Mouse (Mus musculus): ENCODE results near the gene Iffo2. TPM values are rescaled to one million over a fixed set of nuclear protein-coding genes. Genes with fewer than 3 reads are reported as not detected.

Gene Iffo2
- polyA plus RNA-seq, 1 experiment: 2.6 TPM

DNA sequence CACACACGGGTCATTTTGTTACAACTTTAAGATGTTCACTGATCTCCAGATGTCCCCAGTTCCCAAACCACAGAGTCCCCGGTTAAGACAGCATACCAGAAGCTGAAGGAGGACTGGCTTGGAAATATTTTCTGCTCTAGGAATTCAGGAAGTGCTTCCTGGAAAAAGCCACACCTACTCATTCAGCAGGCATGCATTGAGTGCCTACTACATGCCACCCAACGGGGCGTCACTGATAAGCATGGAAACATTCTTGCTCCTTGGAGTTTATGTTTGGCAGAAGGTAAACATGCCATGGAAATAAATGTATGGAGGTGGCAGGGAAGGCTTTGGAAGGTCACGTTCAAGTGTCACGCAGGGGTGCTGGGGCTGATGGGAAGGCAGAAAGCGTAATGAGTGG lies 19.1 kb downstream of the Iffo2 start:
- no peak overlapping the region for H3K27ac ChIP-seq (ENCODE audit: insufficient read depth, low read depth, low read length)
- no peaks in the 10 kb centered on the region for H3K4me1 ChIP-seq (ENCODE audit: control insufficient read depth, insufficient read depth, insufficient read length, low read length)
- 56% methylated on average over 7 of the region's 7 CpGs for WGBS
- no peaks in the 10 kb centered on the region for H3K36me3 ChIP-seq (ENCODE audit: control insufficient read depth, insufficient read depth, low read length)
- no peak overlapping the region for H3K4me3 ChIP-seq (ENCODE audit: low read depth, low read length)
- TF ChIP-seq CTCF (IDR thresholded peaks at IDR 0.05; ENCODE audit: extremely low read depth, insufficient read length, insufficient replicate concordance, low read depth, low read length) (no peak), POLR2A (IDR thresholded peaks at IDR 0.05; ENCODE audit: low read depth, low read length) (no peak)
- no peaks in the 10 kb centered on the region for H3K27me3 ChIP-seq (ENCODE audit: control insufficient read depth, insufficient read depth, low read length)

DNA sequence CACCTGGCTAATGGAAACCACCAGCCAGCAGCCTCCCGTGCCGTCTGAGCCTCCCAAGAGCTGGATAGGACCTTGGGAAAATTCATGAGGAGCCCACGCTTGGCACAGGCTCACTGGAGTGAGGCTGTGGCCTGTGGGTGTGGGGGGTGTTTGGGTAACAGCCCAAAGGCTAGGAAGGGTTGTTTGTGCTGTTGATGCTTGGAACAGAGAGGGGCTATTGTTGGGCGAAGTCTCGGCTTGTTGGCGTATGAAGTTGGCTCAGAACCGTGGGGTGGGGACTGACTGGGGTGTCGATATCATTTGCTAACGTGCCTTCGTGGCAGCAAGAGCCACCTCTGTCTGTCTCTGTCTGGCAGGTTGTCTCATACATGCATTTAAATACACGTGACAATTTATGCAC lies 24.9 kb downstream of the Iffo2 start:
- Histone ChIP-seq H3K4me1 (ENCODE audit: control insufficient read depth, insufficient read depth, insufficient read length, low read length) (no peaks in the 10 kb centered on the region), H3K27me3 (ENCODE audit: control insufficient read depth, insufficient read depth, low read length) (no peaks in the 10 kb centered on the region), H3K36me3 (ENCODE audit: control insufficient read depth, insufficient read depth, low read length) (no peaks in the 10 kb centered on the region), H3K27ac (ENCODE audit: insufficient read depth, low read depth, low read length) (no peak overlapping the region), H3K4me3 (ENCODE audit: low read depth, low read length) (no peak overlapping the region)
- 92% methylated on average over 11 of the region's 11 CpGs for WGBS
- TF ChIP-seq POLR2A (IDR thresholded peaks at IDR 0.05; ENCODE audit: low read depth, low read length) (no peak), CTCF (IDR thresholded peaks at IDR 0.05; ENCODE audit: extremely low read depth, insufficient read length, insufficient replicate concordance, low read depth, low read length) (no peak)

DNA sequence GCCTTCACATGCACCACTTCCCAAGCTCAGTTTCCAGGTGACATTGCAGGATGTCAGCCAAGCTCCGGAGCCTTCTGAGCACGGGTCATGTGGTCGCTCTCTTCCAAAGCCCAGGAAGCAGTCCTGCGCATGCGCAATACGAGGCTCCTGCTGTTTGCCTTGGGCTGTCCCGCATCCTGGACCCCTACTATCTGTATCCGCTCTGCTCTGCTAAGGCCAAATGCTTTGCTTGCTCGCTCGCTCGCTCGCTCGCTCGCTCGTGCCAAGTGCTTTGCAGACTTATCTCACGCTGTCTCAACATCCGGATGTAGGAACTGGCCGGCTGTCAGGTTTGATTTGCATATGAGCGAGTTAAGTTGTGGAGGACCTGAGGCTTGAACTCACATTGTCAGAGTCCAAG lies 25.6 kb downstream of the Iffo2 start:
- Histone ChIP-seq H3K4me3 (ENCODE audit: low read depth, low read length) (peak overlapping the region; percentile 44), H3K27ac (ENCODE audit: insufficient read depth, low read depth, low read length) (no peak overlapping the region), H3K4me1 (ENCODE audit: control insufficient read depth, insufficient read depth, insufficient read length, low read length) (no peaks in the 10 kb centered on the region), H3K27me3 (ENCODE audit: control insufficient read depth, insufficient read depth, low read length) (no peaks in the 10 kb centered on the region), H3K36me3 (ENCODE audit: control insufficient read depth, insufficient read depth, low read length) (no peaks in the 10 kb centered on the region)
- WGBS: 67% methylated on average over 19 of the region's 19 CpGs
- TF ChIP-seq CTCF (IDR thresholded peaks at IDR 0.05; ENCODE audit: extremely low read depth, insufficient read length, insufficient replicate concordance, low read depth, low read length) (no peak), POLR2A (IDR thresholded peaks at IDR 0.05; ENCODE audit: low read depth, low read length) (no peak)

DNA sequence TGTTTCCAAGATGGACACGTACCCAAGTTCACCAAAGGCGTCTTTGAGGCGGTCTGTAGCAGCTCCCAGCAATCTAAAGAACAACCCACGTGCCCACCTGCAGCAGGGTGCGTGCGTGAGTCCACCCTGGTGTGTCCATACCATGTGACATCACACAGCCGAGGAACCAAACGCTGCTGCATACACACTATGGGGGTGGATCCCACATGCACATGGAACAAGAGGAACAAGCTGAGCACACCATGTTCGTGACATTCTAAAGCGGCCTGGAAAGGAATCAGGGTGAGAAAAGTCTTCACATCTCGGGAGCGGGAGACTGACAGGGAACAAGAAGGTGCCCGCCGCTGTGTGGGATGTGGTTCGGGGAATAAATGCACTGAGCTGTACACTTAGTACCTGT lies 38.0 kb downstream of the Iffo2 start:
- H3K4me3 ChIP-seq (ENCODE audit: low read depth, low read length): no peak overlapping the region
- no peak overlapping the region for H3K27ac ChIP-seq (ENCODE audit: insufficient read depth, low read depth, low read length)
- no peaks in the 10 kb centered on the region for H3K27me3 ChIP-seq (ENCODE audit: control insufficient read depth, insufficient read depth, low read length)
- no peaks in the 10 kb centered on the region for H3K4me1 ChIP-seq (ENCODE audit: control insufficient read depth, insufficient read depth, insufficient read length, low read length)
- no peak for TF ChIP-seq POLR2A (IDR thresholded peaks at IDR 0.05; ENCODE audit: low read depth, low read length)
- no peak for TF ChIP-seq CTCF (IDR thresholded peaks at IDR 0.05; ENCODE audit: extremely low read depth, insufficient read length, insufficient replicate concordance, low read depth, low read length)
- 83% methylated on average over 15 of the region's 15 CpGs for WGBS
- no peaks in the 10 kb centered on the region for H3K36me3 ChIP-seq (ENCODE audit: control insufficient read depth, insufficient read depth, low read length)

DNA sequence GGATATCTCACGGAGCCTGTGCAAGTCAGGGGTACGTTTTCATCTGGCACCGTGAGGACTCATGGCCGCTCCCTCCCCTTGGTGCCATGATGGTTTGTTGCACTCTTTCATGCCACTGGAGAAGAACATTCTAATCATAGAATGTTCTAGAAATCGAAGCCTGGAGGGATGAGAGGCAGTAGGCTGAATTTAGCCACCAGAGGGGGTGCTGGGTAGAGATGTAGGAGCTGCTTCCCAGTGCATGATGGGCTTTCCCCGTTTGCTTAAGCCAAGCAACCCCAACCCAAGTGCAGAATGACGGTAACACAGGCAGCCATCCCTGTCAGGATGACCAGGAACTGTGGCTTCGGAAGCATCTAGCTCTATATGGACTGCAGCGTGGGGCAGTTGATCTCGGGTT lies 40.4 kb downstream of the Iffo2 start:
- Histone ChIP-seq H3K36me3 (ENCODE audit: control insufficient read depth, insufficient read depth, low read length) (no peaks in the 10 kb centered on the region), H3K27ac (ENCODE audit: insufficient read depth, low read depth, low read length) (no peak overlapping the region), H3K4me3 (ENCODE audit: low read depth, low read length) (no peak overlapping the region), H3K27me3 (ENCODE audit: control insufficient read depth, insufficient read depth, low read length) (no peaks in the 10 kb centered on the region), H3K4me1 (ENCODE audit: control insufficient read depth, insufficient read depth, insufficient read length, low read length) (peaks cover 10% of the 10 kb centered on the region)
- TF ChIP-seq CTCF (IDR thresholded peaks at IDR 0.05; ENCODE audit: extremely low read depth, insufficient read length, insufficient replicate concordance, low read depth, low read length) (peak; percentile 36; the same call in 1 of the 2 replicates), POLR2A (IDR thresholded peaks at IDR 0.05; ENCODE audit: low read depth, low read length) (no peak)
- 73% methylated on average over 10 of the region's 10 CpGs for WGBS

DNA sequence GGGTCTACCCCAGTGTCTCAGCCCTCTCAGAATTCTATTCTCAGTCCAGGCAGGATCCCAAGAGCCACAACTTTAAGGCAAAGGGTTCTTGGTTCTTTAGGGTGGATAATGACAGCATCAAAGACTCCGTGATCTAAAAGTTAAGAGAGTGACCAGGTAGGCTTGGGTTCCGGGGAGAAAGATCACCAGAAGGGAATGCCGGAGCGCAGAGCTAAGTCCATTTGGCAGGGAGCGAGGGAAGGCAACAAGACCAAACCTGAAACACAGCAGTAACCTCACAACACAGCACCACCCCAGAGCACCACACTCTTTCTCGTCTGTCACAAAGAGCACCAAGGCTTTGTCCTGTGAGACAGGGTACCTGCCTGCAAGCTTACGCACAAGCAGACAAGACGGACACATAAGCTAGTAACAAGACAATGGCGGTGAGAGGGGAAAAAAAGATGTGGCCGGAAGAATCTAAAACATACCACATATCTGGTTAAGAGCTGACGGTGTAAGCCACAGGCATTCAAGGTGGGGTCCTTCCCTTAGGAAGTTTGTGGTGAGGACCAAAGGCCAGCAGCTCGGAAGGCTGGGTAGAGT lies 42.7 kb downstream of the Iffo2 start:
- Histone ChIP-seq H3K27ac (ENCODE audit: insufficient read depth, low read depth, low read length) (no peak overlapping the region), H3K27me3 (ENCODE audit: control insufficient read depth, insufficient read depth, low read length) (no peaks in the 10 kb centered on the region), H3K4me3 (ENCODE audit: low read depth, low read length) (no peak overlapping the region), H3K36me3 (ENCODE audit: control insufficient read depth, insufficient read depth, low read length) (no peaks in the 10 kb centered on the region), H3K4me1 (ENCODE audit: control insufficient read depth, insufficient read depth, insufficient read length, low read length) (peaks cover 11% of the 10 kb centered on the region)
- no peak for TF ChIP-seq POLR2A (IDR thresholded peaks at IDR 0.05; ENCODE audit: low read depth, low read length)
- WGBS: 65% methylated on average over 12 of the region's 12 CpGs

DNA sequence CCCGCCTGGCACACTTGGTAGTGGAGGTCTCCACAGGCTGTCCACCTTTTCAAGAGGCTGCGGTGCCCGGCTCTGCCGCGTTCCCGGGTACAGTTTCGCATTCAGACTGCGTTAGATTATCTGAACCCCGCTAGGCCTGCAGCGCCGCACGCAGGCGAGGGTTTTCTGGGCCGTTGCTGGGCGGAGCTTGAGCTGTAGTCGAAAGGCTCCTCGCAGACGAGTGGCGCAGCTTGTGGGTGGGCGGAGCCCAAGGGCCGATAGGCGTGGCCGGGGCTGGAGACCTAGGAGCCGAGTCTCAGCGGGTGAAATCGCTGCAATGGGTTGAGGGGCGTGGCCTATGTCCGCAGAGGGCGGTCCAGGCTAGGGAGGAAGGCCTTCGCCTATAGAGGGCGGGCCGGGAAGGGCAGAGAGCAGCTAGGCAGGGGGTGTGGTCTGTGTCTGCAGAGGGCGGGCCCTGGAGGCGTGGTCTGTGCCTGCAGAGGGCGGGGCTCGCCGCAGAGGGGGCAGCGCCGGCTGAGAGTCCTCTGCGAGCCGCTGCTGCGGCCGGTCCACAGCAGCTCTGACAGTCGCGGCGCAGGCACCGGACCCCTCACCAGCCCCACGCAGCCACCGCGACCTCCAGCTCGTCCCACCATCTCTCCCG lies 43.9 kb downstream of the Iffo2 start:
- WGBS: under 1% methylated on average over 48 of the region's 52 CpGs
- Histone ChIP-seq H3K4me1 (ENCODE audit: control insufficient read depth, insufficient read depth, insufficient read length, low read length) (peaks cover 17% of the 10 kb centered on the region), H3K4me3 (ENCODE audit: low read depth, low read length) (peak overlapping the region; percentile 83), H3K27me3 (ENCODE audit: control insufficient read depth, insufficient read depth, low read length) (no peaks in the 10 kb centered on the region), H3K36me3 (ENCODE audit: control insufficient read depth, insufficient read depth, low read length) (no peaks in the 10 kb centered on the region), H3K27ac (ENCODE audit: insufficient read depth, low read depth, low read length) (no peak overlapping the region)
- TF ChIP-seq POLR2A (IDR thresholded peaks at IDR 0.05; ENCODE audit: low read depth, low read length) (peak; percentile 93), CTCF (IDR thresholded peaks at IDR 0.05; ENCODE audit: extremely low read depth, insufficient read length, insufficient replicate concordance, low read depth, low read length) (peak; percentile 50; the same call in 1 of the 2 replicates)

All from small intestine, adult 2 months (tissue).